Mouse (Mus musculus): ENCODE data around the gene Qprt.
"Not testable (repeated sequence)": the region's sequence is repeated elsewhere in the genome, so short reads cannot be mapped to it uniquely, and the experiment has no call there.

Gene Qprt

DNA sequence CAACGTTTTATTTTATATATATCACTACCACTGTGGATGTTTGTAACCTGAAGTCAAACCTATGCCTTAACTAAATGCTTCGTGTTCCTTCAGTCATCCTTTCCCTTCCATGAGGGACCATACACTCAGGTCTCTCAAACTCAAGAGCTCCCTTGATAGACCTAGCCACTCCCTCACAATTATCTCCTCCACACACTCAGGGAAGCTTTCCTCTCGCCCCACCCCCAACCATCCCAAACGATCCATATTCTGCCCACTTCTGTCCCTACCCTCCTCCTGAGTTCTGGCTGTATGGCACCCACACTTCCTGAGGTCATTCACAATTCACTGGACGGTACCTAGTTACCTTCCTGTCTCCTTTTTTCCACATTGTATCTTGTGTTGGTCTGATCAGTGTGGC is 23.5 kb downstream of the Qprt start:
- DNase-seq (ENCODE audit: low read depth, low spot score): no peak

DNA sequence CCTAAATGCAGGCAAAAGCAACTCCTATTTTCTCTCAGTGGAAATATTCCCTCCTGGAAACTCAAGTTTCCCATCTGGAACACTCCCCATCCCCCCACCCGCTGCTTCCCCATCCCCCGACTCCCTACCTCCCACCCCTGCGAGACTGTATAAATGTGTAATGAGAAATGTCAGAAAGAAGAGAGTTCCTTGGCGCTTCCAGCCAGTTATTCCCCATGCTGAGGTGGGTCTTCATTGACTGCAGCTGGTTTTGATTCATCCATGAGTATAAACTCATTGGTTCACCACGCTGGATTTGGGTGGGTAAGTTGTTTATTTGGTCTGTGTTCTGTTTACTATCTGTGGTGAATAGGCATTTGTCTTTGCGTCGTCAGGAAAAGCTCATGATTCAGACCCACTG is 25.6 kb downstream of the Qprt start:
- no peak for DNase-seq (ENCODE audit: low read depth, low spot score)

DNA sequence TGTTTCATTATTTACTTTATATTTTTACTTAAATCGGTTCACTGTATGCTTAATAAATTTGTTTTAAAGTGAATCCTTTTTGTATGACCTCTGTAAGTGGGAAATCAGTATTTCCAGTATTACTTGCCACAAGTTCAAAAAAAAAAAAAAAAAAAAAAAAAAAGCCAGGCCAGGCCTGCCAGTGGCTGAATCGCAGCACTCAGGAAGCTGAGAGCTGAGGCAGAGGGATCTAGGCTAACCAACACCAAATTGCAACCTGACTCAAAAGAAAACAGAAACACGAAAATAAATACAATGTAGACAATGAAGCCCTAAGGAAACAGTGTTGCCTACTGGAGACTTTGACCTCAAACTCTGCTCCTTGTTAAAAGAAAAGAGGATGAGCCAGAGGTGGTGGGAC is 28.1 kb downstream of the Qprt start:
- no peak for DNase-seq (ENCODE audit: low read depth, low spot score)

DNA sequence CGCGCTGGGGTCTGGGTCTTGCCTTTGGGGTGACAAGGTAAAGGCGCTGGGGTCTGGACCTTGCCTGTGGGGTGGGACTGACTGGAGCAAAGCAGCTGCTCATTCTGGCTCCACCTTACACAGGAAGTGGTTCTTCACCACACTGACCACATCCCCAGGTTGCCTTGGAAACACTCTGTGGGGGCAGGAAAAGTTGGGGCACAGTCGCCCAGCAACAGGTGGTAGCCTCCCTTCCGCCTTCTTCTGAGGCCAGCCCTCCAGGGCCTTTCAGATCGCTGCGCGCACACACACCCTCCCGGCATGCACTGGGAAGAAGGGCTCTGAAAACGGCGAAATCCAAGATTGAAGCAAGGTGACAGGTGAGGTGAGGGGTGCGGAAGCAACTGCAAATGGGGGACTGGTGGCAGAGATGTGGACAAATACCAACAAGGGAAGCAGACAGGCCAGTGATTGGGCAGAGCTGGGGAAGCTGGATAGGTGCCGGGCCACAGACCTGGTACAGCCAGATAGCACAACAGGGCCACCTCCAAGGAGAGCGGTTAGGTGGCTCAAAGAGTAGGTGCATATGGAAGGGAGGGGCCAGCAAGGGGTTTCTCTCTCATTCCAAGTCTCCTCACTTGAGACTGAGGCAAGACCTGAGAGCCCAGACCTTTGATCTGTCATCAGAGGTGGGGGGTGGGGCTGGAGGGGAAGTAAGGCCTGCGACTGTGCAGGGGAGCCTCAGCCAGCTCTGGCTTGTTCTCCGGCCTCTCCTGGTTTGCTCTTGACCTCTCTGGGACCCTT is 30.7 kb downstream of the Qprt start, which contains the start of gene AI467606:
Gene AI467606 (plus strand): TSS at position 246 of the 783 bp plus-strand sequence.
- DNase-seq (ENCODE audit: low read depth, low spot score): peak; percentile 96

DNA sequence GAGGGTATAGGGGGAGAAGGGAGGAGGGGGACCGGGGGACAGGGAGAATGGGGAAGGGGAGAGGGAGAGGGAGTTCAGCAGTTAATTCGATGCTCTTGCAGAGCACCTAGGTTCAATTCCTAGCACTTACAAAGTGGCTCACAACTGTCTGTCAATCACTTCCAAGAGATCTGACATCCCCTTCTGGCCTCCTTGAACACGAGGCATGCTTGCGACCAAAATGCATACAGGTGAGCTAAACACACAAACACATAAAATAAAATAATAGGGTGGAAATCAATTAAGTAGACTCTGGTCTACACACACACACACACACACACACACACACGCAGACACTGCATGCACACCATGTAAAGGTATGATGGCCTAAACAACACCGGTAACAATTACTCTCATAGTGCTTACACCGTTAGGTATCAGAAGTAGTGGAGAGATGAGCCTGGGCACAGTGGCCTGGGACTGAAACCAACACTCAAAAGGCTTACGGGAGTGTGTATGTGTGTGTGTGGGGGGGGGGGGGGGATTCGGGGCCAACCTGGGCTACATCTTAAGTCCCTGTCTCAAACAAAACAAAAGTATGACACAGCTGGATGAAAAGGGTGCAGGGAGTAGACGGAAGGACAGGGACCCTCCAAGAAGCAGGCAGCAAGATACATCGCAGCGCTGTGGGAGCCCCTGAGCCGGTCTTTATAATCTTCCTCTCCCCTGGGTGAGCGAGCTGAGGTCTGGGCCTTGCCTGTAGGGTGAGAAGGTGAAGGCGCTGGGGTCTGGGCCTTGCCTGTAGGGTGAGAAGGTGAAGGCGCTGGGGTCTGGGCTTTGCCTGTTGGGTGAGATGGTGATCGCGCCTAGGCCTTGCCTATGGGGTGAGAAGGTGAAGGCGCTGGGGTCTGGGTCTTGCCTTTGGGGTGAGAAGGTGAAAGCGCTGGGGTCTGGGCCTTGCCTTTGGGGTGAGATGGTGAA is 31.6 kb downstream of the Qprt start:
- peak; percentile 62 for DNase-seq (ENCODE audit: low read depth, low spot score)

DNA sequence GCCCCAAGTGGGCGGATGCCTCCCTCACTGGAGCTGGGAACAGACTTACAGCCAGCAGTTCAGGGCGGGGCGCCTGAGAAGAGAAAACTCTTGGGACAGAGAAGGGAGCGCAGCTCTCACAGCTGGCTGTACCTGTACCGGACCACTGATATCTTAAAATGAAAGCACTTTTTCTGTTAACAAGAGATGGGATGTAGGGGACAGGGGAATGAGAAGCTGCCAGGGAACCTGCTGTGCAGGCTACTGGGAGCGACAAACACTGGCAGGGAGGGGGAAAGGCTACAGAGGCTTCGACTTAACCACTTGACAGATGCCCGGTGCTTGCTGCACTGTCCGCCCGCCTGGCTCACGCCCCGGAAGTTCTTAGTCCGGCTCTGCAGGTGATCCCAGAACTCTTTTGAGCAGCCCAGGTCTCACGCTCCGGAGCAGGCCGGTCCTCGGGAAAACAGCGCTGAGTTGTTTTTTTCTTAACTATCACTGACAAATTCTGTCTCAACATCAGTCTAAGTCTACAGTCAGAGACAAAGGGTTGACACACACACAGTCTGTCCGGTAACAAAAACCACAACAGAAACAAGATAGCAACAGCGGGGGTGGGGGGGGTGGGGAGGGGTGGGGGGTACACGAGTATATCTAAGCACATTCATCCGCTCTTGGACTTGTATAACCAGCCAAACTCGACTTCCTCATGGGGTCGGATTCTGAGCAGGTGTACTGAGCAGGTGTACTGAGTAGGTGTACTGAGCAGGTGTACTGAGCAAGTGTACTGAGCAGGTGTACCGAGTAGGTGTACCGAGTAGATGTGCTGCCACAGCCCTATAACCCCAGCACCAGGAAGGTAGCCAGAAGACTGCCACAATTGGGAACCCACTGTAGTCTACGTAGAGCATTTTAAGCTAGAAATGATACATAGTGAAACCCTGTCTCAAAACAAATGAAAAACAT is 32.9 kb downstream of the Qprt start:
- DNase-seq (ENCODE audit: low read depth, low spot score): peak; percentile 67

DNA sequence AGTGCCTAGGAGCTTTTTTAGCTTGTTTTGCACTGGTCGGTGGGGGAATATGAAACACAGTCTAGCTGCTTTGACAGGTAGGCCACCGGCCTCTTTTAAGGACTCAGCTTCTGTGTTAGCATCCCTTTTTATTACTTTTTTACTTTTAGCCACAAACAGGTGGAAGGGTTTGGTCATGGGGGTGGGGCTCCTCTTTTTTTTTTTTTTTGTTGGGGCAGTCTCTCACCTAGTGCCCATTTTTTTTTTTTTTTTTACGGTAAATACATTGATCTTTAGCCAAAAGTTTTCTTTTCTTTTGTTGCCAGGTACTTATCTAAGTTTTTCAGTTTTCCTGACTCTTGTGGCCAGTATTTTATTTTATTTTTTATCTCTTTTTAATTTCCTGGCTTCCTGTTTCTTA is 33.9 kb downstream of the Qprt start:
- DNase-seq (ENCODE audit: low read depth, low spot score): no peak

DNA sequence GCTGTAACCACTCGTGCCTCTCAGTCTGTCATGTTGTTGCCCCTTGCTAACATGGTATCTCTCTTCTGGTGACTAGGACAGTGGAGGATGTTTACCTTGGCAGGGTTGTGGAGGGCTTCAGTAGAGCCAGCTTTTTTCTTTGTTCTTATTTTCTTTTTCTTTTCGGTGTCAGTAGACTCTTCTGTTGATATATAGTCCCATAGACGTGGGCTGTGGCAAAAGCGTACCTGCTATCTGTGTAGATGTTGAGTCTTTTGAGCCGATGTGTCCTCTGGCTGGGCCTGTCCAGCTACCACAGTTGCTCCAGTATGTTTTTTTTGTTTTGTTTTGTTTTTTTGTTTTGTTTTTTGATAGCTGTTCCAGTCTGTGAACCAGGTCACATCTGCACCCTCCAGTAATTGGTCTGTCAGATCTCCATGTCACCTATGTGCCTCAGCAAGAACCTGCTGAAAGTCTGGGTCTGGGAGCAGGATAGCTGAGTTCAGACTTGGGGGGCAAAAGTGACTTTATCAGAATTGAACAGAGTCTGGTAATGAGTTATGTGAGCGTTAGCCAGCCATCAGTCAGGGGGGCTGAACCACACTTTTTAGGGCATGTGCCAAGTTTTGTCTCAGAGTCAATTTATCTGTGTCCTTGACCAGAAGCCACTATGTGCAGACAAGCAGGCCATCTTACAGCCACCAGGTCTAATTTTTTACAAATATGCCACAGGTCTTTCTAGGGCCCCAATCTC is 34.6 kb downstream of the Qprt start, which contains the start of gene Zg16:
Gene Zg16 (minus strand): TSS at position 51 of the 733 bp plus-strand sequence.
- DNase-seq (ENCODE audit: low read depth, low spot score): not testable (repeated sequence)

DNA sequence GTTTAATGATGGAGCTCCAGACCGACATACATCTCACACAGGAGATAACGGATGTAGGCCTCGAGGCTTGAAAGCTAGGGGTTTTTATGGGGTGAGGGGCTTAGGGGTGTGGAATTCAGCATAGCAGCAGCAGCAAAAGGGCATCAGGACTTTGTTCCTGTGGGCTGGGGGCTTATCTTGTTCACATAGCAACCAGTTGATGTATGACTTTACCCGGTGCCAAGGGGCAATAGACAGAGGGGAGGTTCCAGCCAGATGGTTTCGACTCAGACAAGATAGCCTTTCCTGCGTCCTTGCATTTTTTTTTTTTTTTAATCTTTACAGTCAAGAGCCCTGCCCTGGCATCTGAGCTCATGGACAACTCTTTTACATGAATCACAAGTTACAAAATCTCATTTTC is 36.3 kb downstream of the Qprt start:
- DNase-seq (ENCODE audit: low read depth, low spot score): not testable (repeated sequence)

DNA sequence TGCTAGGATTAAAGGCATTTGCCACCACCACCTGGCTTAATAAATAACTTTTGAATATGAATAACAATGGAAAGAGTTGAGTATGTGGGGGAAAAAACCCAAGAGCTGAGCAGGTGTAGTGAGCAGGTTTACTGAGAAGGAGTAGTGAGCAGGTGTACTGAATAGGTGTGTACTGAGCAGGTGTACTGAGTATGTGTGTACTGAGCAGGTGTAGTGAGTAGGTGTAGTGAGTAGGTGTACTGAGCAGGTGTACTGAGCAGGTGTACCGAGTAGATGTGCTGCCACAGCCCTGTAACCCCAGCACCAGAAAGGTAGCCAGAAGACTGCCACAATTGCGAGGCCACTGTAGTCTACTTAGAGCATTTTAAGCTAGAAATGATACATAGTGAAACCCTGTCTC is 37.2 kb downstream of the Qprt start:
- no peak for DNase-seq (ENCODE audit: low read depth, low spot score)

DNA sequence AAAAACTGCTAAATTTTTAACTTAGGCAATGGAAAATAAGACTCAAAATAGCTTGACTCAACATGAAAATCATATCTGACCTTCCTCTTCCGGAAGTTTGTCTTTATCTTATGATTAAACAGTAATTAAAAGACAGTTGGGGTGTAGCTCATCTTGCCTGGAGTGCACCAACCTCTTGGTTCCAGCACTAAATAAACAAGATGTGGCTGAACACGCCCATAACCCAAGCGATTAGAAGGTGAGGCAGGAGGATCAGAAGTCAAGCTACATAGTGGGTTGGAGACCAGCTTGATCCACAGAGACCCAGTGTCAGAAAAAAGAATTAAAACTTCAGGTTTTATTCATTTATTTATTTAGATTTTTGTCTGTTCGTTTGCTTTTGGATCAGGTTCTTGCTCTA is 38.3 kb downstream of the Qprt start:
- peak; percentile 68 for DNase-seq (ENCODE audit: low read depth, low spot score)

DNA sequence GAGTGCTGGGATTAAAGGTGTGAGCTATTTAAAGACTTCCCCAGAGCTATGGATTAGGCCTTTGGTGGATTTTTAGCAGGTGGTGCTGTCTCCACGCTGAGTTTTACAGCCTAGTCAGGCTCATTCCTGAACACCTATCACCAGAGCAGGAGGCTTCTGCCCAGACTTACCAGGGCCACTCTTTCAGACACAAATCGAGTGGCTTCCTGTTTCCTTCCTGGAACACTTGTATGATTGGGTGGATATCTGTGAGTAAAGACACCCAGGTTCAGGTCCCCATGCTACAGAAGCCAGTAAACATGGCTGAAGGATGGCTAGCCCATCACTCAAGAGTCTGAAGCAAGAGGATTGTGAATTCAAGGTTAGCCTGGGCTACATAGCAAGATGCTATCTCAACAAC is 39.0 kb downstream of the Qprt start:
- DNase-seq (ENCODE audit: low read depth, low spot score): peak; percentile 42

DNA sequence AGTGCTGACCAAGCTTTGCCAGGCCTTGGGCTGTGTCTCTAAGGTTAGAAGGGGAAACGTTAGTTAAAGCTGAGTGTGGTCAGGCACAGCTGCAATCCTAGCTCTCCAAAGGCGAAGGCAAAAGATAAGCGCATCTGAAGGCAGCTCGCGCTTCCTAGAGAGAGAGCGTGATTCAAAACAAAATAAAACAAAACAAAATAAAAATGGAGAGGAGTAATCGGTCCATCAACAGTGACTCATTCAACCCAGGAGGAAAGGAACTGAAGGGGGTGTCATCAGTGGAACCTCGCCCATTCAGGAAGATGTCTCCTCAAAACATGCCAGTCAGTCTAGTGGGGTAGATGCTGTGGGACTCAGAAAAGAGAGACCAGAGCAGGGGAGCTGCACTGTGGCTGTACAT is 39.8 kb downstream of the Qprt start:
- no peak for DNase-seq (ENCODE audit: low read depth, low spot score)

DNA sequence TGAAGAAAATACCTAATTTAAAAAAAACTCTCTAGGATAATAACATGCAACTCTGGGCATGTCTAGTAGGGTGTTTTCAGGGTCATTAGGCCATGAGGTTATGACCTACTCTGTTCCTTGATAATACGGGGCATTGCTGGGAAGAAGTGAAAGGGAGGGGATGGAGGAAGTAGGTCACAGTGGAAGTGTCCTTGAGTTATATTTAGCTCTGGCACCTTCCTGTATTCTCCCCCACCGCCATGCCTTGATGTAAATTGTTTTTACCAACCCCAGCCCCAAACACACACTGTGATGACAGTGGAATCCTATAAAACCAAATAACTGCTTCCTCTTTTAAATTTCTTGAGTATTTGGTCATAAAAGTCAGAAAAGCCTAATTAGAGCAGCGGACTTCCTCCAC is 42.0 kb downstream of the Qprt start:
- DNase-seq (ENCODE audit: low read depth, low spot score): no peak

DNA sequence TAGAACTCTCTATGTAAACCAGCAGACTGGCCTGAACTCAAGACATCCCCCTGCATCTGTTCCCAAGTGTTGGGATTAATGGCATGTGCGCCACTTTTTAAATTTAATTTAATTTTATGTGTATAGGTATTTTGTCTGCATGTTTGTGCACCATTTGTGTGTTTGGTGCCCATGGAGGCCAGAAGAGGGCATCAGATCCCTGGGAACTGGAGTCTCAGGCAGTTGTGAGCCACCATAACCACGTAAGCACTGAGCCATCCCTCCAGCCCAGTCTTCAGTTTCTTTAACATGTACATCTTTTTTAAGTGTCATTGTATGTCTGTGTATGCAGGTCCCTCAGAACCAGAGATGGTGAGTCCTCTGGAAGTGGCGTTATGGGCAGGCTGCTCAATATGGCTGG is 44.3 kb downstream of the Qprt start:
- peak; percentile 66 for DNase-seq (ENCODE audit: low read depth, low spot score)

DNA sequence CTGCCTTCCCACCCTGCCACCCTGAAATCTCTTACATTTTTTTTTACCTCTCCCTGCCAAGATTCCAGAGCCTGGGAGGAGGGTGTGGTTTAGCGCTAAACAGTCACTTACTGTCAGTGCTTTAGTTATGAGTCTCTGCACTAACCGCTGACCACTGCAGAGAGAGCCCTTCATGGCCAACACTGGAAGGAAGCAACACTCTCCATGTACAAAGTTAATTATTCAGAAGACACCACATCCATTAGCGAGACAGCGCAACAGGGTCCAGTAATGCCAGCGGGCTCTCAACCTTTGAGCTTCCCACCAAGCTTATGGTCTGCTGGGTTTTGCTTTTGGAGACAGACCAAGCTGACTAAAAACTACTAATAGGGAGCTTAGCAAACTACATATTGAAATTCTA is 45.8 kb downstream of the Qprt start:
- no peak for DNase-seq (ENCODE audit: low read depth, low spot score)

DNA sequence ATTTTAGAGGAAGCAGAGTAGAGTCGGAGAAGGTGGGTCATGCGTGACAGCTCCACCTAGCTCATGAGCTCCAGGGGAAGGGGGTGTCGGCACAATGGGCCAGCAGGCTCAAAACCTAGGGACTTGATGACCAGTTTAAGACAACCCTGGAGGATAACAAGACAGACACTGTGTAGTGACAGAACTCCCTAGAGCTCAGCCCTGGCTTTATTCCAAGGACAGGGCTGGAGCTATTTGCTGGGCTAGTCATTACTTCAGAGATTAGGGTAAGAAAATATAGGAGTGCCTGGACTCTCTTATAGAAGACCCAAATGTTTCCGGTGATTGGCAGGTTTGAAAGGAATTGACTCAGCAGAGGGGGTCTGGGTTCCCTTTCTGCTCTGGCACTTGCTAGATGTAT is 48.8 kb downstream of the Qprt start:
- DNase-seq (ENCODE audit: low read depth, low spot score): no peak

DNA sequence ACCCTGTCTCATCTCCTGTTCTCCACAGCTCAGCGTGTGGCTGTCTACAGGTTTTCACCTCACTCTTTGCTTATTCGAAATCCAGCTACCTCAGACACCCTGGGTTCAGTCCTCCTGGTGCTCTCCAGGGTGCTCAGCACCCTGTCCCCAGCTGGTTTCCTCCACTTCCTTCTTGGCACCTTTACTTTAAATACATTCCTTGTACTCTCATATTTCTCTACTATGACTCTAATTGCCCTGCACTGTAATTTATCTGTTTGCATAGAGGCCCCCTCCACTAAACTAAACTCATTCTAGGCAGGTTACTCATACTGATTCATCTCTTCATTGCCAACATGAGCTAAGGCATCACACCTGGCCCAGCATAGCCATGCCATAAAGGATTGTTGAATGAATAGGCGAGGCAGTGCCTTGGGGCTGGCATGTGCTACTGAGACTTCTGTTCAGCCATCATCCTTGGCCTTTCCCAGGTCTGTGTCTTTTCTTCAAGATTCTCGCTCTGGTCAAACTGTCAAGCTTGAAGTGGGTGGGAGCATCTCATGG is 51.1 kb downstream of the Qprt start:
- no peak for DNase-seq (ENCODE audit: low read depth, low spot score)

DNA sequence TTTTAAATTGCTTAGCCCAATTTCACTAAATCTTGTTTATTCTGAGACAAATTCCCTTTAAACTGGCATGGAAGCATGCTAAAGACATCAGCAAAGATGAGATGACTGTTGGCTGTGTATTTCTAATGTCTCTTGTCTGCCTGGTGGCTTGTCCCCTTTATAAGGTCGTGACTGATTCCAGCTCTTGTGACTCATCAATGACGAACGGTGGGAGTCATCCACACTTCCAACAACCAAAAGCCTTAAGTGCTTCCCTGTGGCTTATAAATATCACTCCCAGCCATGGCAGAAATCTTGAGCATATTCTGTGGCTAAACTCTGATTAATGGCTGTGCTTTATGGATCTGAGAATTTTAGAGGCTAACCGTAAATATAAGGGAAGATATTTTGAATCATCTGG is 55.7 kb downstream of the Qprt start:
- DNase-seq (ENCODE audit: low read depth, low spot score): no peak

DNA sequence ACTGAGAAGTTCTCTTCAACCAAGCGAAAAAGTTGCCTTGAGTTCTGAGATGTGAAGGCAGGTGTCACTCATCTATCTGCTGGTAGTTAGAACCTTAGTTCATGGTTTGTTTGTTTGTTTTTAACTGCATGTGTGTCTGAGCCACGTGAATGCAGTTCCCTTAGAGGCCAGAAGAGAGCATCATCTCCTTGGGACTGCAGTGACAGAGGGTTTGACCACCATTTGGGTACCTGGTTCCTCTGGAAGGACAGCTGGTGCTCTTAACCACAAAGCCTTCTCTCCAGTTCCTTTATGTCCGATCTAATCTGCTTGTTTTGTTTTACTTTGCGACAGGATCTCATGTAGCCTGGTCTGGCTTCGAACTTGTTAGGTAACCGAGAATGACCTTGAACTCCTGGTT is 56.5 kb downstream of the Qprt start:
- DNase-seq (ENCODE audit: low read depth, low spot score): no peak

Measured in CD4-positive, CD25-positive, alpha-beta regulatory T cell, adult 2 months (primary cell).